Mouse (Mus musculus) central nervous system, embryonic 11.5 days (tissue): ENCODE data around the gene Rgs3. TPM values are rescaled to one million over a fixed set of nuclear protein-coding genes. Genes with fewer than 3 reads are reported as not detected.

ENCODE experiments used
- polyA plus RNA-seq: library from polyadenylated mRNA; depleted of rRNA; stranded (reverse); fragments of >200 nt; gene quantifications from 2 replicates; pipeline ENCODE4 v1.2.3, GENCODE M21; 2012; rRNA removed

The Rgs3 gene
- polyA plus RNA-seq, result 47.2 and 50.1 TPM in 2 replicates

DNA sequence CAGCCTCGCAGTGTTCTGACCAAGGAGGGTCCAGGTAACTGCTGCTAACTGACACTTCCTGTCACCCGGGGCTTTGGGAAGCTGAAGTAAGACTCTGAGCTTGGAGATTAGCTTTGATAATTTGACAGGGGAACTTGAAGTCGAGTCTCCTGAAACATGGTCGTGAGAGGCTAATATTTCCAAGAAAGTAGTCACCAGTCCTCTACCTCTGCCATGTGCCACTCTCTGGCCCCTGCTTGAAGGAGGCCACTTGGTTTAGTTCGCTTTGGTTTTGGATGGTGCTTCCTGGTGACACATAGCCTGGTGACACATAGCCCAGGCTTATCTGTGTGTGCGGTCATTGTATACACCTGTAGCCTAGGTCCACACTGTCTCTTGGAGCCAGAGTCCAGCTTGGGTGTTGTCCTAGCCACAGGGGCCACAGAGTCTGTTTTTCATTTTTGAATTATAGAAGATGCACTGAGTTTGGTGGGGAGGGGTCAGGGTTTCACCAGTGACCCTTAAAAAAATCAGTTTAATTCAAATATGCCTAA, at the start of gene Rgs3:
TSS of gene Rgs3 (plus strand) at position 51 of the 533 bp plus-strand sequence.

DNA sequence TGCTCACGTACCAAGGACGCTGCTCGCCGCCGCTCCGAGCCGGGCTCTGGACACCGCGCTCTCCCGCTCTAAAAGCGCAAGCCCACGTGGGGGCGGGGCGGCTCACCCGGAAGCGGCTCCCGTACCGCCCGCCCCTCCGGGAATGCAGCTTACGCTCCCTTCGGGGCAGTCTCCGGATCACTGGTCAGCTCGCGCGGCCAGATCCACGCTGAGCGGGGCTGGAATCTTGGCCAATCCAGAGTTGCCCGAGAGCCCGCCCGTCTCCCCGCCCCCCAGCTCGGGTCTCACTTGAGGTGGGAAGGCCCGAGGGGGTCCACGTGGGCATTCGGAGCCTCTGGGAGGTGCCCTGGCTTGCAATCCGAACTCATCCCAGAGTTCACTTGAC, 39.8 kb upstream of the Rgs3 start, which contains the start of gene Alad:
TSS of gene Alad (minus strand) at position 70 of the 385 bp plus-strand sequence.

DNA sequence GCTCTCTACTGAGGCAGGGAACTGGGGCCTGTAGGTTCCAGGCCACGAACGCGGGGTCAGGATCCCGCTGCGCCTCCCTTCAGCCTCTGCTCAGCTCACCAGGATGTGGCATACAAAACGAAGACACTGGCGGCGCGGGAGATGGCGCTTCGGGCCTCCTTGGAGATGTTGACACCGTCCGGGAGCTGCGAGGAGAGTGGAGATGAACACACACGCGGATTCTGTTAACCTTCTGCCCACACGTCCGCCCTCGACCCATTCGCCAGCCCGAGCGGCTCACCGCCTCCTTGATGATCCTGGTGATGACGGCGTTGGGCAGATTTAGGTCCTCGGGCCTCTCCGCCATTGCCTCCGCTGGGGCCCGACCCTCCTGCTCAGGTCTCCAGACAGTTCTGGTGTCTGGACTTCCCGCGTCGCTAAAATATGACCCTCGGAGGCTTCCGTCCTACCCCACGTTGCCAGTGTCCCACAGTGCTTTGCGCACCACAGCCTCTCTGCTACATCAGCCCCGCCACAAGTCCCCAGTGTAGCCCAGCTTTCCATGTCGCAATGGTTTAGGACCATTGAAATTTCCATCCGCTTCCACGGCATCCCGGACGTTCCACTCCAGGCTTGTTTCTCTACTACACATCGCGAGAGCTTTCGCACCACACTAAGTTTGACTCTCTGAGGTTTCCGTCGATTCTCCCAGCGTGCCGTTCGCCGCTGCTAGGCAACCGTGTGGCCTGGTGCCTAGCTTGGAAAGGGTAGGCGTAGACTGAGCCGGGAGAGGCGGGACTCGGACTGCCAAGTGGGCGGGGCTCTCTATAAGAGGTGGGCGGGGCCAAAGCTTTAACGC, 34.8 kb upstream of the Rgs3 start, which contains the start of the genes Pole3 and 4933430I17Rik:
TSS of gene Pole3 (minus strand) at position 418 of the 838 bp plus-strand sequence.
TSS of gene 4933430I17Rik (plus strand) at position 719 of the 838 bp plus-strand sequence.

Other genes starting within 250 kb of the Rgs3 start
- 17.1 and 18.6 TPM in 2 replicates for gene Fkbp15, start 199.3 kb upstream of the Rgs3 start, polyA plus RNA-seq
- gene Slc31a1, start 199.1 kb upstream of the Rgs3 start, polyA plus RNA-seq, result 22.4 and 33.2 TPM in 2 replicates
- gene Cdc26, start 151.2 kb upstream of the Rgs3 start, polyA plus RNA-seq, result 151 and 169 TPM in 2 replicates
- gene Prpf4, start 151.1 kb upstream of the Rgs3 start, polyA plus RNA-seq, result 22.7 and 31.9 TPM in 2 replicates
- gene Rnf183, start 124.6 kb upstream of the Rgs3 start, polyA plus RNA-seq, result 0.16 and 0.23 TPM in 2 replicates
- gene Wdr31, start 89.0 kb upstream of the Rgs3 start, polyA plus RNA-seq, result 6.3 and 7.4 TPM in 2 replicates
- 0.49 and 0.78 TPM in 2 replicates for gene Bspry, start 79.8 kb upstream of the Rgs3 start, polyA plus RNA-seq
- gene Hdhd3, start 56.4 kb upstream of the Rgs3 start, polyA plus RNA-seq, result 5.4 and 5.7 TPM in 2 replicates
- 60.0 and 64.4 TPM in 2 replicates for gene Alad, start 39.9 kb upstream of the Rgs3 start, polyA plus RNA-seq
- gene Pole3, start 34.8 kb upstream of the Rgs3 start, polyA plus RNA-seq, result 79.7 and 118 TPM in 2 replicates
- gene 4933430I17Rik, start 34.5 kb upstream of the Rgs3 start, polyA plus RNA-seq, result 1.5 and 2.6 TPM in 2 replicates